Mouse (Mus musculus) mesoderm, embryonic 11.5 days (tissue): ENCODE data around the gene Gm11011.
A peak's percentile ranks its signal among the peaks of the same experiment; 100 is the strongest.
"Not testable (repeated sequence)": the region's sequence is repeated elsewhere in the genome, so short reads cannot be mapped to it uniquely, and the experiment has no call there.

ENCODE experiments used
- DNase-seq: peaks from one replicate; pipeline ENCODE4 v3.0.0-alpha.2; 2012; ENCODE audit warnings: low read depth, low spot score

The Gm11011 gene

DNA sequence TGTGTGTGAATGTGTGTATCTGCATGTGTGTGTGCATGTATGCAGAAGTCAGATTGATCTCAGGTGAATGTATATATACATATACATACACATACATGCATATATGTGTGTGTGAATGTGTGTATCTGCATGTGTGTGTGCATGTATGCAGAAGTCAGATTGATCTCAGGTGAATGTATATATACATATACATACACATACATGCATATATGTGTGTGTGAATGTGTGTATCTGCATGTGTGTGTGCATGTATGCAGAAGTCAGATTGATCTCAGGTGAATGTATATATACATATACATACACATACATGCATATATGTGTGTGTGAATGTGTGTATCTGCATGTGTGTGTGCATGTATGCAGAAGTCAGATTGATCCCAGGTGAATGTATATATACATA is at the start of gene Gm11011:
Gene Gm11011, minus strand, starts transcription at position 101 of the 400 bp plus-strand sequence.
- DNase-seq: not testable (repeated sequence)

DNA sequence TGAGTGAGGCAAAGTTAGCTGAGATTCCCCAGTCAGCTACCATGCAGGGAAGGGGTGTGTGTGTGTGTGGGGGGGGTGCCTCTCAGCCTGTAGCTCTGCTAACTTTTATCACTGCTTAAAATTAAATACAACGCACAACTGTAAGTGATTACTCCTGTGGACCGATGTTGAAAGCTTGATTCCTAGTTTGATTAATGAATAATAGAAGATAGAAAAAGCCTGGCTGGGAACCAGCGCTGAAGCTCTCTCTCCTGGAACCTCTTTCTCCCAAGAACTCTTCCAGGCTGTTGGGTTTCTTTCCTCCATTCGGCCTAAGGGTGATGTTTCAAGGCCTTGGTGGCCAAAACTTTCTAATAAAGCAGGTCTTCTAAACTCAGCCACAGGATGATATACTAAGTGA is 48.9 kb upstream of the Gm11011 start:
- DNase-seq: no peak

DNA sequence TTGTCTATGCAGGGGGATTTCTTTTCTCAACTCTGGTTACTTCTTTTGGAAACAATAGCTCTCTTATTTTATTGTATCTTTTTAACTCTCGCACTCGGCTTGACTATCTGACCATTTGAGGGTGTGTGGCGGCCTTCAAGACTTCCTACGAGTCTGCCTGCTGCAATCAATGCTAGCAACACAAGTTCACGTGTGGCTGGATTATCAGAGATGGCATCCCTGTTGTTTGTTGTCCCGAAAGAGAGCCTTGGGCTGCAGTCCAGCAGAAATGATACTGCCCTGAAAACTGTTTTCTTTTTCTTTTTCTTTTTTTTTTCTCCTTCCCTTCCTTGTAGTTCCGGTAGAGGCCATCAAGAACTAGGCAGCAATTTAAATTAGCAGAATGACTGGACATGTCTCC is 47.9 kb upstream of the Gm11011 start:
- DNase-seq: no peak

DNA sequence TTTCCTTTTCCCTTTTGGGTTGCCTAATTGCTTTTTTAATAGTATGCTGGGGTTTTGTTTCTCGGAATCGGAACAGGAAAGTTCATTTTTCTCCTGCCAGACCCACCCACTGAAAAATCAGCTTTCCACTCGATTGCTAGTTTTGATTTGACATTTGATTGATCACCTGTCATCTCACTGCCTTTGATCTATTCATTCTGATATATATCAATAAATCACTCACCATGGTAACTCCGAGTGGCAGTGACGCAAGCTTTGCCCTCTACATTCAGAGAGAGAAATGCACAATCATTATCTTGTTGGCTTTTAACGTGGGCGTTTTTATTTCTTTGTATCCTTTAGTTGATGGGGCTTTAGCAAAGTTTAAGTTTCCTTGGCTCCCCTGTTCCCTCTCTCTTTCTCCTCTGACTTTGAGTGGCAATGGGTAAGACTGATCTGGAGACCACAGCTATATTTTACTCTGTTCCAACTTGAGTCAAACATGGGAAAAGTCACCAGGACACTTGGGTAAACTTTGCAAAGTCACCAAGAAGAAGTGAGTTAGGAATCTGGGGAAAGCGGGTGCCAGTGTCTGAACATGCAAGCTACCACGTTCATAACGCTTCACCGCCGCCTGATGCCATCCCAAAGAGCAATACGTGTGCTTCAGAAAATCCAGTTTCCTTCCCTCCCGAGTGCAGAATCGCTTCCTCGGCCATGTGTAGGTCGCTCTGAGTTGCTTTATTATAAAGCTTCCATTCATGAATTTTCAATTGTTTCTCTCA is 47.3 kb upstream of the Gm11011 start:
- no peak for DNase-seq

DNA sequence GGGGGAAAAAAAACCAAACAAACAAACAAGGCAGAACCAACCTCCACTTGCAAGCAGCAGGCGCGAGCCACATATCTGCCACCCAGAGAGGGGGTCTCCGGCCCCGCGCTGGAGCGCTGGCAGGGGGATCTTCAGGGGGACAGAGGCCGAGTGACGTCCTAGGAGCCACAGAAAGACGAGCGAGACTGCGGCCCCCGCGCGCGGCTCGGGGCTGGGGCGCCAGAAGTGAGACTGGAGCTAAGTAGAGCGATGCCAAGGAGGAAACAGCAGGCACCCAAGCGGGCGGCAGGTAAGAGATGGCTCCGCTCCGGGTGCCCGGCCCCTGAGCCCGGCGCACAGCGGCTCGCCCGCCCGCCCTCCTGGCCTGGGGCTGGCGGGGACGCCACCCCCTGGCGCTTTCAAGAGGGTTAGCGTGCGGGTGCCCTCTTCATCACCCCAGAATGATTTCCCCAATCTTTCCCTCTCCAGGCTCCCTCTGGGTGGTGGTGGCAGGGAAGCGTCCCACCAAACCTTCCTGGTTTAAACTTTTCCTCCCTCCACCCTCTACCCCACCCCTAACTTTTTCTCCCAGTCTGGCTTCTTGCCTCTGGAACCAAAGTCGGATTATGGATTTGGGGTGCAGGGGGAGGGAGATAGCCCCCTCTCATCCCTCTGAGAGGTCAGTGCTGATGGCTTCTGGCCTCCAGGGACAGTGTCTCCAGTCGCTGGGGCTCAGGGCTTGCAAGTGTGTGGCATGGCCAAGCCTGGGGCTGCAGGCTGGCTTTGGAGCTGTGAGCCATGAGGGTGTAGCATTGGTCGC is 46.1 kb upstream of the Gm11011 start:
- DNase-seq: peak; percentile 36

GRCm38 (mm10) chr2:169632338-169633151 is 45.0 kb upstream of the Gm11011 start, which contains the start of gene Tshz2:
TSS of gene Tshz2 (plus strand) at chr2:169633013.
- DNase-seq: peak; percentile 85

GRCm38 (mm10) chr2:169630070-169630469 is 42.5 kb upstream of the Gm11011 start:
- DNase-seq: no peak

DNA sequence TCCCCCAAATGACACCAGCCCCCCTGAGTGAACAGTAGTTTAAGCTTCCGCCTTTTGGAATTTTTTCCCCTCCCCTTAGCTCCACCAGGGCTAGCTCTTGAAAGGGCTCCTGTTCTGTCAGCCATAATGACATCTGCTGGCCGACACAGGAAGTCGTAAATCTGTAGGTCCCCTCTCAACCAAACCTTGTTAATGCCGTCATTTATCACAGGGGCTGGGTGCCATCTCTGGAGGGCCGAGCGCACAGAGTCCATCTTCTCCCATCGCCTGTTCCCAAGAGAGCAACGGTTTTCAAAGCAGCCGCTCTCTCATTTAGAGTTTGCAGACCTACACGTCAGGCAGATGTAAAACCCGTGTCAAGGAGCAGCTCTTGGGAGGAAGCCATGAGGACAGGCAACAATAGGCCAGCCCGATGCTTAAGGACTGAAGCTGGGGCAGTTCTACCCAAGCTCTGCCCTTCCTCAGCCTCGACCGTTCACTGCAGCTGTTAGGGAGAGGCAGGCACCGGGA is 33.7 kb upstream of the Gm11011 start:
- DNase-seq: peak; percentile 88

DNA sequence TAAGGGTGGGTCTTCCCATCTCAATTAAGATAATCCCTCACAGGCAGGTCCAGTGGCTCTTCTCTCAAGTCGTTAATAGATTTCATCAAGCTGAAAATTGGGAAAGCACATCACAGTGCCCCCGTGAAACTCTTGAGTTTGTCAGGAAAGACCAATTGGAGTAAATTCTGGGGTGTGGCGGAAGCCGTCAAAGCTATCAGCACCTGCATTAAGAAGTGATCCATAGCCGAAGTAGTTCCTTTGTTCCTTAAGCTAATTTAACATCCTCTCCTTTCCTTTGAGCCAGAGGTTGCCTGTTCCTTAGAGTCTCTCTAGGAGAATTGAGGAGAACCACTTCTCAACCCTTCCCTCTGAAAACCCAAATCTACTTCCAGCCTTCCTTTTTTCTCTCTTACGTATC is 28.5 kb upstream of the Gm11011 start:
- no peak for DNase-seq

DNA sequence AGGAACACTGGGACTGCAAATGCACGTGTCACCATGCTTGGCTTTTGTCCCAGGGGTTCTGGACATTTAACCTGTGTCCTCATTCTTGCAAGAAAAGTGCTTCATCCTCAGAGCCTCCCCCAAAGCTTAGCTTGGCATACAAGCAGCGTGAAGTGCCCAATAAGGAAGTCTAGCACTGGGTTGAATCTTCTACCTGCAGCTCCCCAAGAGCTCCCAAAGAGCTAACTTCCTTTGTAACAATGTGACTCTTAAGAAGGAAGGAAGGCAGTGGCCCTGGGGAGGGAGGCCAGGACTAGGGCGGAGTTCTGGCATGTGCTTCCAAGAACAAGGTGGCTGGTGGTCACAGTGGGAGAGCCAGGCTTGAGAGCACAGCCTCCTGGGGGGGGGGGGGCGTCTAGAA is 27.1 kb upstream of the Gm11011 start:
- DNase-seq: no peak

- no peak for DNase-seq
Observed at GRCm38 (mm10) chr2:169611557-169611956, 24.0 kb upstream of the Gm11011 start.

DNA sequence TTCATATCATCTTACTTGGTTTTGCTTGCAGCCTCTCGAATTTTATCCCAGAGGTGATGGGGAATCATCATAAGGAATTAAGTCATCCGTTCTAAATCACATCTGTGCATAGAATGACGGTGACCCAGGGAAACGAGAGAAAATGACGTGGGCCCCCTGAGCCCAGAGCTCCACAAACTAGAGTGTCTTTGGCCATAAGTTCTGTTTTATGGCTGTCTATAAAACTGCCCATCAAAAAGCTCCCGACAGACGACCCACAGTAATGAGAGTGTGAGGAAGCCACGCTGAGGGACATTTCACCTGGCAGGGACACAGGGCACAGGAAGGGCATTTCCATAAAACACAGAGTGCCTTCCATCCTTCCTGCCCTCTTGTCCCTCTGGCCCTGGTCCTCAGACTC is 23.3 kb upstream of the Gm11011 start:
- peak; percentile 54 for DNase-seq

DNA sequence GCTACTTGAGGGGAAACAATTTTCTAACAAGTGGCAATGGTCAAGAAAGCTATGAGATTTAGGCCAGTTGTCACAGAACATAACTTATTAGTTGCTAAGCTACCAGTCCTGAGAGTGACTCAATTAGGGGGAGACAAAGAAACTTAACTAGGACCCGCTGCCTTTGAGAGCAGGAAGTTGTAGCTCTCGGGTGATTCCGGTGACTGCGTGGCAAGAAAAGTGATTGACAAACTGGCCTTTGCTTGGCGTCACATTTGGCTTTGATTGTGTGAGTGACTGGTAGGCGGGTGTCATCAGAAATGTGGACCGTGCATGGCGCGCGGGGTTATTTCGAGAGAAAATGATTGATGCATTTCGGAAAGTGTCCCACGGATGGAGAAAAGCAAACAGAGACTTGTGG is 22.4 kb upstream of the Gm11011 start:
- DNase-seq: no peak

DNA sequence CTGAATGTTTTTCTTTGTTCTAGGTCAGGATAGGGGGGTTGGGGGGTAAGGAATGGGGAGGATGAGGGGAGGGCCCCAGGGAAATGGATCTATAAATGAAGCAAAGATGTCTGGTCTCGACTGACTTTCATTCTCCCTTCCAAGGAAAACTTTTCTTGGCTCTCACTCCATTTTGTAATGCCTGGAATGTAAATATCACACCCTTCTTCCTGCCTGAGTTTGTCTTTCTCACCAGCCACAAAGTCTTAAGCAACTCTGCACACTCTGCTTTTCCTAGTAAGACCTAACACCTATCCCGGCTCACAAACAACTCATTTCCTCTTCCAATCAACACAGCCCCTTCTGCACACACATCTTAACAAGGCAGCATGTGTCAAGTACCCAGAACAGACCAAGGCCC is 20.2 kb upstream of the Gm11011 start:
- DNase-seq: no peak

DNA sequence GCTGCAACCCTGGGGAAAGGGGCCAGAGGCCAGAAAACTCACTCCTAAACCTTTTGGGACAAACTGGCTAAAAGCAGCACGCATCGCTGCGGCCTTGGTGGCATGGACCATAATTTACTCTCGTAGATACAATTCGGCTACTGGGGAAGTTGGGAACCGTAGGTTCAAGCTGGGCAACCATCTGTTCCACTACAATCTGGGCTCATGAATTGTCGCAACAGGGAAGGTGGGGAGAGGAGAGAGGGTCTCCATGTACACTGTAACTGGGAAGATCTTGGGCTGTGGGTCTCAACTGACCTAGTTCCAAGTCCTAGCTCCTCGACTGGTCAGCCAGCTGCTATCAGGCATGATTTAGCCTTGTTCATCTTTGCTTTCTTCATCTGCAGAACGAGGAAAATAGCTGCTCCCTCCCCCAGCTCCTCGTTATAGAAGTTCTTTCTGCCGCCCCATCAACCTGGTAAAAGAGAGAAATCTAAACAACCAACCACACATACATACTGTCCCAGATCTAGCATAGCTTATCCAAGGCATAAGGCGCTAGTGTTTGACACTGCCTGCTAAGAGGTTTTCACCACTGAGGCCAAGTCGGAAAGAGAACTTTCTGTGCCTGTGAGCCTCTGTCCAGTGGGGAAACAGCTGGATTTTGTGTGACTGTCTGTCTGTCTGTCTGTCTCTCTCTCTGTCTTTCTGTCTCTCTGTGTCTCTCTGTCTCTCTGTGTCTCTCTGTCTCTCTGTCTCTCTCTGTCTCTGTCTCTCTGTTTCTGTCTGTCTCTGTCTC is 19.5 kb upstream of the Gm11011 start:
- no peak for DNase-seq

DNA sequence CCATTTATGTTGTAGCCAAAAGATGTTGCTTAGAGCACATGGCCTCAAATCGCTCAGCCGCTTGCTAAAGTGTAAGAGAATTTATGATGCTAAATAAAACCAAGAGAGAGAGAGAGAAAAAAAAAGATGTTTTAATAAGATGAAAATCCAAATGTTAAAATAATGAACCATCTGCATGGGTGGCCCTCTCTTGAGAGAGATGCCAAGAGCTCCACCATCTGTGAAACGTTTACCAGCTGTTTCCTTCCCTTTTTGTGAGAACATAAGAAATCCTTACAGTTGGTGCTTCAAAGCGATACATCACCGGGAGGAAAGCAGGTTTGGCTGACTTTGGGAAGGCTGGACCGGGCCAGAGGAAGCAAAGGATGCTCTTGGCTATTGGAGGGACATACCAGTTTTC is 12.6 kb upstream of the Gm11011 start:
- no peak for DNase-seq

DNA sequence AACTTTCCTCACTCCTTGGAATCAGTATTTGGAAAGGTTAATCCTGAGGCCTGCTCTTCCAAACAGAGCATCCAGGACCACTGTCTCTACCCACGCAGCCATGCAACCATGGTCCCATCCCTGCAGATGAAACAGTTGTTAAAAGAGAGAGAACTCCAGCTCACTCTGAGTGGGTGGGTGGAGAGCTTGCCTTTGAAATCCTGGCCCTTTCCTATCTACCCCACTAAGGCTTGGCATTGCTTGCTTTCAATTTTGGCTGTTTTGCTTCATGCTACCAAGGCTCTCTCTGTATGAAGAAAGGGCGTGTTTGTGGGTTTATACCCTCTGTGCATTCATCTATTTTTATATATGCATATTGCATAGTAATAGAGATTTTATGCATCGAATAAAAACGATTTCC is 12.0 kb upstream of the Gm11011 start:
- DNase-seq: no peak

DNA sequence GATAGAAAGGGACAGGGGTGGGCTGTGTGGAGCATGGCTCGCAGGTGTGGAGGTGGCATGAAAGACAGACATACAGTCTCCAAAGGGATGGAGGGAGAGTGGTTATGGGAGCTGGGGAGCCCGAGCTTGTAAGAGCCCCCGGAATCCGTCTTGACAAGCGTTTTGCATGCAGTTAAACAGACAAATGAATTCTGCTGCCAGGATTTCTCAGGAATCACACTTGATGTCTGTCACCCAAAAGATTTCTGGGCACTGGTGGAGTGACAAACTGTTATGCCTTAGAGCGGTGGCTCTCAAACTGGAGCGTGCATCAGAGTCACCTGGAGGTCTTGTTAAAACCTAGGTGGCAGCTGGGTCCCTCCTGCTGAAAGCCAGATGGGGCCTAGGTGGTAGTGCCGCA is 10.4 kb upstream of the Gm11011 start:
- DNase-seq: no peak

- no peak for DNase-seq
Observed at GRCm38 (mm10) chr2:169597357-169597756, 9.8 kb upstream of the Gm11011 start.

DNA sequence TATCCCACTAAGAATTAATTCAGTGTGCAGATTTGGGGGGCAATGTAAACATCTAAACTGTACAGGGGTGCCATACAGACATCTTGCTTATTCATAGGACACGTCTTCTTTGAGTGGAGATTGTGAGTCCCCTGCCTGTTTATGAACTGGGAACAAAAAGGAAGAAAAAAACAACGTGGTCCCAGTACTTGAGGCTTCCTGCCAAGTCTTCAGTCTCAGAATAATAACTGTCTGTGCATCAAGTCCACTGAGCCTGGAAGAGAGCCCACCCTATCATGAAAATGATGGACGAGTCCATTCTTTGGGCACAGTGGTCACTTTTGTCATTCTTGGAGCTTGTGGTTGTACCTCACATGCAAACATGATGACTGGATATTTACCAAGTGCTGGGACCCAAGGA is 6.2 kb upstream of the Gm11011 start:
- DNase-seq: no peak

GRCm38 (mm10) chr2:169590412-169590811 is 2.9 kb upstream of the Gm11011 start:
- no peak for DNase-seq
